Mouse (Mus musculus) testis, adult 2 months (tissue): ENCODE data around the gene Cst7.

ENCODE experiments used
- CTCF ChIP-seq: fragments of 200-500 bp; IDR thresholded peaks from 2 replicates; pipeline ENCODE4 v1.5.1; 2012; ENCODE audit warnings: low read depth, mild to moderate bottlenecking, inconsistent platforms, low read length, moderate library complexity; ENCODE audit not compliant: control insufficient read depth, insufficient read depth, insufficient replicate concordance
- POLR2A ChIP-seq: fragments of 200-500 bp; IDR thresholded peaks from 2 replicates; pipeline ENCODE4 v1.6.1; 2012; ENCODE audit warnings: low read depth, mild to moderate bottlenecking, inconsistent platforms, low read length, moderate library complexity; ENCODE audit not compliant: control insufficient read depth

GRCm38 (mm10) chr2:150569847-150570590, at the start of gene Cst7:
- TF ChIP-seq CTCF: no peak
- TF ChIP-seq POLR2A: no peak
